Mouse (Mus musculus) frontal cortex, postnatal 25 days (tissue): ENCODE data around the gene Ttll13.

ENCODE experiments used
- DNase-seq, 2 experiments: peaks; one replicate each; pipeline ENCODE4 v3.0.0; 2022; ENCODE audit warnings: low spot score in 2 of 2

Gene Ttll13

GRCm38 (mm10) chr7:80214459-80214858 lies 31.7 kb upstream of the Ttll13 start:
- DNase-seq = no peak

GRCm38 (mm10) chr7:80215398-80215797 lies 30.8 kb upstream of the Ttll13 start:
- peak; percentile 59 to 60 for DNase-seq

DNA sequence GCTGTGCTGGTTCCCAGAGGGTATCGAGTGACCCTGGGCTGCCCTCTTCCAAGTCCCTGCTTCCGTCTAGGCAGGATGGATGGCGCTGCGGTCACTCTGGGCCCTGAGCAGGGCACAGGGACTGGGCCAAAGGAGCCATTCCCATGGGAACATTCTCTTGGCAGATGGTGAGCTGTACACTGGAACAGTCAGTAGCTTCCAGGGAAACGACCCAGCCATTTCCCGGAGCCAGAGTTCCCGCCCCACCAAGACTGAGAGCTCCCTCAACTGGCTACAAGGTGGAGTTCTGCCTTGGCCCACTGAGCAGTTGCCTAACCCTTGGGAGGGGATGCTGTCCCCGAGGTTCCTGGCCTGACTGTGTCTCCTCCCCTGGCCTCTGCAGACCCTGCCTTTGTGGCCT lies 29.6 kb upstream of the Ttll13 start:
- DNase-seq = no peak

DNA sequence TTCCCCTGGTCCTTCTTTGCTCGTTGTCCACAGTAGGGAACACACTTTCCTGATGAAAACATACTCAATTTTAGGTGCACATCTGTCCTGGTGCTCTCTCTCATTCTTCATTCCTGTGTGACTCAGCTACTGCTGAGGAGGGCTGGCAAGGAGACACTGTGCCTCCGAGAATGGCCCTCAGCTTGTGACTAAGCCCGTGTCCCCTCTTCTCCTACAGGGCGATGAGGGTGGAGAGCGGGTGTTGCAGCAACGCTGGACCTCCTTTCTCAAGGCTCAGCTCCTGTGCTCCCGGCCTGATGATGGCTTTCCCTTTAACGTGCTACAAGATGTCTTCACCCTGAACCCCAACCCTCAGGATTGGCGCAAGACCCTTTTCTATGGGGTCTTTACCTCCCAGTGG lies 27.5 kb upstream of the Ttll13 start:
- no peak for DNase-seq

DNA sequence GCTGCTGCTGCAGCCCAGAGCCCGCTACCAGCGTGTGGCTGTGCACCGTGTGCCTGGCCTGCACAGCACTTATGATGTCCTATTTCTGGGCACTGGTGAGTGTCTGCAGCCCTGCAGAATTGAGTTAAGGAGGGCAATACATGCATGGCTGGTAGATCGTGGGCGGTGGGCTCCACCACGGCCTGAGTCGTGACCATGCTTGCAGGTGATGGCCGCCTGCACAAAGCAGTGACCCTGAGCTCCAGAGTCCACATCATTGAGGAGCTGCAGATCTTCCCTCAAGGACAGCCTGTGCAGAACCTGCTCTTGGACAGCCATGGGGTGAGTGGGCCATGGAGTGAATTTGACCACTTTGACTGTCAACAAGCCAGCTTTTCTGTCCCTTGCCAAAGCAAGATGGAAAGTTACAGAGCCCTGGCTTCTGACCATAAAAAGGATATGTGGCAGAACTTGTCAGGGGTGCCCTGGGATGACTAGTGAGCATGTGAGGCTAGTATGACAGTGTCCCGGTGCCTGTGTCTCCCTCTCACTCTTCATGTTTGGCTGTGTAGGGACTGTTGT lies 25.9 kb upstream of the Ttll13 start:
- DNase-seq = no peak

DNA sequence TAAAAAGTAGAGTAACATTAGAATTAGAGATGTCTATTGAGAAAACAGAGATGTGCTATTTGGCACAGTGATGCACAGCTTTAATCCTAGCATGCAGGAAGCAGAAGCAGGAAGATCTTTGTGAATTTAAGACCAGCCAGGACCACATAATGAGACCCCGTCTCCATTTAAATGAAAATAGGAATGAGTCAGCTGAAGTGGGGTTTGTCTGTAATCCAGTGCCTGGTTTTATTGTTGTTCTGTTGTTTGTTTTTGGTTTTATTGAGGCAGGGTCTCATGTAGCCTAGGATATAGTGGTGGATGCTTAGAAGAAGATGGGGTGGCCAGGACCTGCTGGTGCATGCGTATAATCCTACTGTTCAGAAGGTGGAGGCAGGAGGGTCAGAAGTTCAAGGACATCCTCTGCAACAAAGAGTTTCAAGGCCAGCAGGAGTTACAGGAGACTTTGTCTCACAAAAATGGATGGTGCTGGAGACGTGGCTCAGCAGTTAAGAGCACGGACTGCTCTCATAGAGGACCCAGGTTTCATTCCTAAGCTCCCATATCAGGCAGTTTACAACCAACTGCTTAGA lies 24.9 kb upstream of the Ttll13 start:
- DNase-seq = no peak

DNA sequence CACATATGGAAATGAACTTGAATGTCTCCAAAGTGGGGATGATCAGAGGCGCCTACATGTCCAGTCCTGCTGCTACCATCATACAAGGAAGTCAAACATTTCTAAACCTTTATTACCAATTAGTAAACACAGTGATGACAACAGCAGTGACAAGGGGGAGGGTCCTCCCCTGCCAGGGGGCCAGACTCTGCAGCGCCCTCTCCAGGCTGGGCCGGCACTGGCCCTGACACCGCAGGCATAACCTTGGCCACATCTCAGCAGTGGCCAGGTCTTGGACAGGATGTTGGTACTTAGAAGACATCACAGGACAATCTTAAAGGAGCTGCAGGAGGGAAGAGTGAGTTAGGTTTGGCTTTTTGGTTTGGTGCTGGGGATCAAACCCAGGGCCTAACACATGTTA lies 19.1 kb upstream of the Ttll13 start:
- DNase-seq = no peak

DNA sequence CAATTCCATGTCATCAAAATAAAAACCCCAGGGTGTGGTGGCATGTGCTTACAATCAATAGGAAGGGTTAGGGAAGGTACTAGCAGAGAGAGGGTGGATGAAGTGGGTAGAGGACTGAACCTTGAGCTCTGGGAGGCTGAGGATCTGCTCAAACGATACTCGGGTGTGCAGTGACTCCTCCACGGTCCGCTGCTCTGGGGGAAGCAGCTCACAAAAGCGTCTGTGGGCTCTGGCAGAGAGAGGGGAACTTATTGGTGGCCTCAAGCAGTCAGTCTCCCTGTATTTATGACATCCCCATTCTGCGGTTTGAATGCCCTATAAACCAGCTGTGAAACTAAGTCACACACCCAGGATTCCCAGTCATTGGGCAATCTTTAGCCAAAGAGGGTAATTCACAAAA lies 16.0 kb upstream of the Ttll13 start:
- no peak for DNase-seq

DNA sequence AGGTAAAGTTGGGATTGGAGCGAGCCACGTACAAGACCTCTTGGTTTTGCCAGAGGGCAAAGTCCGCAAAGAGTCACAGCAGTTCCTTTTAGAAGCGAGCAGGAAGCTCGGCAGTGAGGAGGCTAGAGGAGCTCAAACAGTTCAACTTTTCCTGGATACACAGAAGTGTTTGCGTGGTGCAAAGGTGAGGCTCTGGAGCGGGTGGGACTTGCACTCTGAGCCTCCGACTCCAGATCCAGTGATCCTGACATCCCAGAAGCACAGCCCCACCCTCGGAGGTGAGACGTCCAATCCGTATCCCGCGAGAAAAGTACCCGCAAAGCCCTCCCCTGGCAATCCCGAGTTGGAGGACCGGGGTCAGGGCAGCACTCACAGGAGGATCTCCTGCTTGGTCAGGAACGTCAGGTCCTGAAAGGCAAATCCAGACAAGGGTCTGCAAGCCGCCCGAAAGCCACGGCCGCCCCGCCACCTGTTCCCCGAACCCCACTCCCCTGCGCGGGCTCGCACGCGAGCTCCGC lies 14.1 kb upstream of the Ttll13 start:
- no peak for DNase-seq

- peak; percentile 81 to 90 for DNase-seq
Measured at GRCm38 (mm10) chr7:80232489-80233029, 13.6 kb upstream of the Ttll13 start, which contains the start of the genes Cib1 and Gdpgp1. Gene Cib1, minus strand, starts transcription at chr7:80232813. Gene Gdpgp1, plus strand, starts transcription at chr7:80232865.

- DNase-seq = no peak
Measured at GRCm38 (mm10) chr7:80233799-80234198, 12.4 kb upstream of the Ttll13 start.

DNA sequence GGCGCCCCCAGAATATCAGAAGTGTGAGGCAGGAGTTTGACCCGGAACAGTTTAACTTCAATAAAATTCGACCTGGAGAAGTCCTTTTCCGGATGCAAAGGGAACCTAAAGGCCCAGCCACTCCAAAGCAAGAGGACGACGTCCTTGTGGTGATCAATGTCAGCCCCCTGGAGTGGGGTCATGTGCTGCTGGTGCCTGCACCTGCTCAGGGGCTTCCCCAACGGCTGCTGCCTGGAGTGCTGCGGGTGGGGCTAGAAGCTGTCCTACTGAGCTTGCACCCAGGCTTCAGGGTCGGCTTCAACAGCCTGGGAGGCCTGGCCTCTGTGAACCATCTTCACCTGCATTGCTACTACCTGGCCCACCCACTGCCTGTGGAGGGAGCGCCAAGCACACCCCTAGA lies 7.6 kb upstream of the Ttll13 start:
- DNase-seq = no peak

DNA sequence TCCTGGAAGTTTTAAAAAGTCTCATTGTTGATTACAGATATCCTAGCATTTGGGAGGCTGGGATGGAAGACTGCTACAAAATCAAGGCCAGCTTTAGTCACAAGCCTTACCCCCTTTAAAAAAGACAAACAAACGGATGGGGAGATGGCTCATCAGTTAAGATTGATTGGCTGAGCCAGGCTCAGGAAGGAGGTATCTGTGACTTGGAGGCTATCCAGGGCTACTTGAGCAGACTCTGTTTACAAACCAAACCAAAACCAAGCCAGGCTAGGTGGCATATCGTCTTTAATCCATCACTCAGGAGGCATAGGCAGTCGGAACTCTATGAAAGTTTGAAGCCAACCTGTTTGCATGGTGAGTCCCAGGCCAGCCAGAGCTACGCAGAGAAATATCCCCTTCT lies 4.5 kb upstream of the Ttll13 start:
- no peak for DNase-seq

- no peak for DNase-seq
Measured at GRCm38 (mm10) chr7:80244851-80245250, 1.3 kb upstream of the Ttll13 start.

GRCm38 (mm10) chr7:80246859-80247258 lies 683 bp downstream of the Ttll13 start:
- no peak for DNase-seq

DNA sequence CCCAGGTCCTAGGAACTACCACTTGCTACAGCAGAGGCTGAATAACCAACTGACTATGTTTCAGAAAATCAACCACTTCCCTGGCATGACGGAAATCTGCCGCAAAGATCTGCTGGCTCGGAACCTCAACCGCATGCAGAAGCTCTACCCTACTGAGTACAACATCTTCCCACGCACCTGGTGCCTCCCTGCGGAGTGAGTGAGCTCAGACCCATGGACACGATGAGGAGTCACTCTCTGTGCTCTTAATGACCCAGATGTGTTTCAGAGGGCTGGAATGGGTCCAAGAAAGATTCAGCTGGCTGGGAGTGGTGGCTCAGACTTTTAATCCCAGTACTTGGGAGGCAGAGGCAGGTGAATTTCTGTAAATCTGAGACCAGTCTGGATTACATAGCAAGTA lies 6.3 kb downstream of the Ttll13 start:
- no peak for DNase-seq

DNA sequence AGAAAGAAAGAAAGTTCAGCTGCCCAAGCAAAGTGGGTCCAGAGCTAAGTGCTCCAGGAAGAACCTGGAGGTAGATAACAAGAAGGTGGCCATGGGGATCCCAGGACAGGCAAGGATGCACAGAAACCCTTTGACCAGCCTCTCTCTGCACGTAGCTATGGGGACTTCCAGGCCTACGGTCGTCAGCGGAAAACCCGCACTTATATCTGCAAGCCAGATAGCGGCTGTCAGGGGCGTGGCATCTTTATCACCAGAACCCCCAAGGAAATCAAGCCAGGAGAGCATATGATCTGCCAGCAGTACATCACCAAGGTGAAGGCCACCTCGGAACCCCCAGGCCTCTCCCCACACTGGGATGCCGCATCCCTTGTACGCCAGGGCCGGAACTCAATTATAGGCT lies 6.7 kb downstream of the Ttll13 start:
- DNase-seq = no peak

GRCm38 (mm10) chr7:80255981-80256380 lies 9.8 kb downstream of the Ttll13 start:
- DNase-seq = no peak

DNA sequence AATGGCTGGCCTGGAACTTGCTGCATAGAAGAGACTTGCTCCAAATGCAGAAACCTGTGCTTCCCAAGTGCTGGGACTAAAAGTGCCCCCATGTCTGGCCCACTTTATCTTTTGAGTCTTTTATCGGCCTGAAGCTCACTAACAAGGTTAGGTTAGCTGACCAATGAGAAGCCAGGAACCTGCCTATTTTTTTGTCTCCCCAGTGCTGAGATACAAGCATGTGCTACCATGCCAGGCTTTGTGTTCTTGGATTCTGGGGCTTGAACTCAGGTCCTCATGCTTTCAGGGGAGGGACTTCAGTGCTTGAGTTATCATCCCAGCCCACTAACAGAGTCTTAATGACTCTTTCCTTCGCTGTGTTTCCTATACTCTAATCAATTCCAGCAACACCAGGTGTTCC lies 11.5 kb downstream of the Ttll13 start:
- DNase-seq = no peak

- peak; percentile 59 to 77 for DNase-seq
Measured at GRCm38 (mm10) chr7:80260625-80261371, 14.6 kb downstream of the Ttll13 start, which contains the start of gene Ngrn. Gene Ngrn, plus strand, starts transcription at chr7:80261215.

DNA sequence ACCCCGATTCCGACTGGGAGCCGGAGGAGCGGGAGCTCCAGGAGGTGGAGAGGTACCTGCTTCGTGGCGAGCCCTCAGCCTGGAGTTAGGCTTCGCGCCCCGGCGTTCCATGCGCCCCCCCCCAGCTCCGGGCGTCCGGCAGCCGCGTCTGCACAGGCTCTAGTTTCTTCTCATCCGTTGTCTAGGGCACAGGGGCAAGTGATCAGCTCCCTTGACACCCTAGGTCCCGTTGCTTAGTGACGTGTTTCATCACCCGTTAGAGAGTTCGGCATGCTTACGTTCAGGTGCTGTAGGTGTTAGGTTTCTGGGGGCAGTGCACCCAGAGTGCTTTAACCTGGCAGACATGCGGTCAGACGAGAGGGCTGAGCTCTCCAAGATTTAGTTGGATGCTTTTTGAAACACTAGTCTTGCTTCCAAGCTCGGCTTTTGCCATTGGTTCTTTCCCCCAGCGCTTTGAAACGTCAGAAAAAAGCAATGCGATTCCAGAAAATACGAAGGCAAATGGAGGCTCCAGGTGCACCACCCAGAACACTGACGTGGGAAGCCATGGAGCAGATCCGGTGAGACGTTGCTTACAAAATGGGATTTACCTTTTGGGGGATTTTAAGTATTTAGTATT lies 15.3 kb downstream of the Ttll13 start:
- DNase-seq = no peak

DNA sequence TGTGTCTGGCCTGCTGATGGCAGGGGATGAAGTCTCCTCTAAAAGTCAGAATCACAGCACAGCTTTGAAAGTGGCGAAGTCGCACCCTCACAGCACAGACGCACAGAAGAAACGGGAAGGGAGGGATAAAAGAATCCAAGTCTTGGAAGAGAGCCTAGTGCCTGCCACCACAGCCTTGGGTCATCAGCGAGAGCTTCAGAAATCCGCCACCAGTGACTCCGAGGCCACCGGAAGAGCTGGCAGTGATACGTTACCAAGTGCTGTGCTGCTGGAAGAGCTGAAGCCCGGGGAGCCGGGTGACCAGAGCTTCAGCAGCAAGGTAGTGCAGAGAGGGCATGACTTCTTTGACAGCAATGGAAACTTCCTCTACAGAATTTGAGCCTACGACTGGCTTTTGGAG lies 18.4 kb downstream of the Ttll13 start:
- no peak for DNase-seq
